Mouse (Mus musculus): ENCODE data around the gene Leprot. TPM values are rescaled to one million over a fixed set of nuclear protein-coding genes. Genes with fewer than 3 reads are reported as not detected.

Gene Leprot
- polyA plus RNA-seq, 1 experiment: 43.1 TPM

- TF ChIP-seq POLR2A (IDR thresholded peaks at IDR 0.05; ENCODE audit: extremely low read depth, insufficient read depth, low read length): no peak
- TF ChIP-seq CTCF (IDR thresholded peaks at IDR 0.05; ENCODE audit: extremely low read depth, insufficient read depth, low read length): no peak
- Histone ChIP-seq H3K27ac (ENCODE audit: insufficient read depth, low read length) (no peak overlapping the region), H3K4me3 (ENCODE audit: insufficient read depth, low read length) (no peak overlapping the region), H3K4me1 (ENCODE audit: control insufficient read depth, insufficient read depth, low read length) (no peaks in the 10 kb centered on the region)
Measured at GRCm38 (mm10) chr4:101707234-101707633, 59.7 kb downstream of the Leprot start.

GRCm38 (mm10) chr4:101707953-101708352, 60.4 kb downstream of the Leprot start:
- H3K4me1 ChIP-seq (ENCODE audit: control insufficient read depth, insufficient read depth, low read length): no peaks in the 10 kb centered on the region
- no peak overlapping the region for H3K4me3 ChIP-seq (ENCODE audit: insufficient read depth, low read length)
- no peak overlapping the region for H3K27ac ChIP-seq (ENCODE audit: insufficient read depth, low read length)
- TF ChIP-seq POLR2A (IDR thresholded peaks at IDR 0.05; ENCODE audit: extremely low read depth, insufficient read depth, low read length) (no peak), CTCF (IDR thresholded peaks at IDR 0.05; ENCODE audit: extremely low read depth, insufficient read depth, low read length) (no peak)

Other genes starting within 250 kb of the Leprot start
- gene Ak4, start 228.4 kb upstream of the Leprot start, polyA plus RNA-seq (2012; rRNA removed): 31.7 and 33.6 TPM in 2 replicates
- gene Dnajc6, start 151.1 kb upstream of the Leprot start, polyA plus RNA-seq (2012; rRNA removed): 144 and 145 TPM in 2 replicates
- 1.8 and 2.3 TPM in 2 replicates for gene Lepr, start 69.7 kb downstream of the Leprot start, polyA plus RNA-seq (2012; rRNA removed)
- gene B020004J07Rik, start 196.3 kb downstream of the Leprot start, polyA plus RNA-seq (2012; rRNA removed): not detected in 2 replicates
- not detected in 2 replicates for gene C130073F10Rik, start 246.1 kb downstream of the Leprot start, polyA plus RNA-seq (2012; rRNA removed)